Mouse (Mus musculus): Measurements from ENCODE around the gene Klhdc4. TPM values are rescaled to one million over a fixed set of nuclear protein-coding genes. Genes with fewer than 3 reads are reported as not detected.
A peak's percentile ranks its signal among the peaks of the same experiment; 100 is the strongest.

Klhdc4 gene
- polyA plus RNA-seq, 1 experiment from 2014 or later: 34.3 TPM

DNA sequence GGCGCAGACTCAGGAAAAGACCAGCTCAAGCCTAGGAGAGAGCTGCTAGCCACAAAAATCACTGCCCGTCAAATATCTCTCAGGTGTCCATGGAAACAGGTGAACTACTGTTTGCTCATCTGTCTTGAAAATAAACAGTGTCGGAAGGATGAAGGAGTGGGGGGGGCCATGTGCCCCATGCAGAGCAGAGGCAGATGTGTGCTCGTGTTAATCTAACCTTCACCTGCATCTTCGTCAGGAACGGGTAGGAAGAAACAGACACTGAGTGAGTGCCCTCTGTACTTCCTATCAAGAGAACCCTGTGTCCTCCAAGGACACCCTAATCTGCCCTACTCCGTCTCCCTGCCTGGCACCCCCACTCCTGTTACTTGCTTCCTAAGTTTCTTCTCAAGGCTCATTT, 22.3 kb upstream of the Klhdc4 start:
- WGBS: 34% methylated on average over 7 of the region's 7 CpGs
- peak overlapping the region; percentile 61; the same call in 1 of the 2 replicates for H3K4me2 ChIP-seq (ENCODE audit: low read depth, low read length)
- no peak overlapping the region for H3K4me3 ChIP-seq (replicated peaks; ENCODE audit: low read length)

GRCm38 (mm10) chr8:121850821-121851470, 21.6 kb upstream of the Klhdc4 start:
- H3K36me3 ChIP-seq (ENCODE audit: control insufficient read depth, insufficient read depth, low read length): no peaks in the 10 kb centered on the region
- peaks cover 14% of the 10 kb centered on the region for H3K4me1 ChIP-seq (ENCODE audit: control insufficient read depth, insufficient read depth, low read length)
- no peaks in the 10 kb centered on the region for H3K9me3 ChIP-seq (replicated peaks; ENCODE audit: control insufficient read depth, low read length)
- peak overlapping the region; percentile 79 for H3K9ac ChIP-seq (ENCODE audit: low read length)
- H3K27me3 ChIP-seq (ENCODE audit: control insufficient read depth, insufficient read depth, low read length): no peaks in the 10 kb centered on the region
- ATAC-seq (ENCODE audit: insufficient read depth, low FRiP score): peak; percentile 85
- peak overlapping the region; percentile 61 for H3K4me2 ChIP-seq (ENCODE audit: low read depth, low read length)
- 3% methylated on average over 24 of the region's 24 CpGs for WGBS
- peak overlapping the region; percentile 30 for H3K4me3 ChIP-seq (replicated peaks; ENCODE audit: low read length)
- H3K27ac ChIP-seq (ENCODE audit: low read length): peak overlapping the region; percentile 27; the same call in 1 of the 2 replicates

More for the DNA sequence above, 22.3 kb upstream of the Klhdc4 start:
- Histone ChIP-seq H3K9me3 (replicated peaks; ENCODE audit: control insufficient read depth, low read length) (no peaks in the 10 kb centered on the region), H3K9ac (ENCODE audit: low read length) (peak overlapping the region; percentile 64), H3K4me1 (ENCODE audit: control insufficient read depth, insufficient read depth, low read length) (peaks cover 14% of the 10 kb centered on the region), H3K27me3 (ENCODE audit: control insufficient read depth, insufficient read depth, low read length) (no peaks in the 10 kb centered on the region), H3K27ac (ENCODE audit: low read length) (no peak overlapping the region), H3K36me3 (ENCODE audit: control insufficient read depth, insufficient read depth, low read length) (no peaks in the 10 kb centered on the region)
- ATAC-seq (ENCODE audit: insufficient read depth, low FRiP score): no peak

- Histone ChIP-seq H3K27me3 (ENCODE audit: control insufficient read depth, insufficient read depth, low read length) (no peaks in the 10 kb centered on the region), H3K9ac (ENCODE audit: low read length) (peak overlapping the region; percentile 79; the same call in 1 of the 2 replicates), H3K4me3 (replicated peaks; ENCODE audit: low read length) (no peak overlapping the region), H3K4me2 (ENCODE audit: low read depth, low read length) (peak overlapping the region; percentile 61), H3K27ac (ENCODE audit: low read length) (no peak overlapping the region), H3K4me1 (ENCODE audit: control insufficient read depth, insufficient read depth, low read length) (peaks cover 14% of the 10 kb centered on the region), H3K36me3 (ENCODE audit: control insufficient read depth, insufficient read depth, low read length) (no peaks in the 10 kb centered on the region), H3K9me3 (replicated peaks; ENCODE audit: control insufficient read depth, low read length) (no peaks in the 10 kb centered on the region)
- ATAC-seq (ENCODE audit: insufficient read depth, low FRiP score): no peak
- 44% methylated on average over 12 of the region's 12 CpGs for WGBS
Observed at GRCm38 (mm10) chr8:121850436-121850820, 21.1 kb upstream of the Klhdc4 start.

- ATAC-seq (ENCODE audit: insufficient read depth, low FRiP score): no peak
- WGBS: 15% methylated on average over 6 of the region's 6 CpGs
- Histone ChIP-seq H3K9ac (ENCODE audit: low read length) (no peak overlapping the region), H3K27me3 (ENCODE audit: control insufficient read depth, insufficient read depth, low read length) (no peaks in the 10 kb centered on the region), H3K4me3 (replicated peaks; ENCODE audit: low read length) (no peak overlapping the region), H3K27ac (ENCODE audit: low read length) (no peak overlapping the region), H3K36me3 (ENCODE audit: control insufficient read depth, insufficient read depth, low read length) (no peaks in the 10 kb centered on the region), H3K4me2 (ENCODE audit: low read depth, low read length) (no peak overlapping the region), H3K9me3 (replicated peaks; ENCODE audit: control insufficient read depth, low read length) (no peaks in the 10 kb centered on the region), H3K4me1 (ENCODE audit: control insufficient read depth, insufficient read depth, low read length) (peaks cover 14% of the 10 kb centered on the region)
Observed at GRCm38 (mm10) chr8:121850018-121850417, 20.6 kb upstream of the Klhdc4 start.

GRCm38 (mm10) chr8:121849303-121849702, 19.9 kb upstream of the Klhdc4 start:
- Histone ChIP-seq H3K27me3 (ENCODE audit: control insufficient read depth, insufficient read depth, low read length) (no peaks in the 10 kb centered on the region), H3K4me1 (ENCODE audit: control insufficient read depth, insufficient read depth, low read length) (peaks cover 14% of the 10 kb centered on the region), H3K27ac (ENCODE audit: low read length) (no peak overlapping the region), H3K9me3 (replicated peaks; ENCODE audit: control insufficient read depth, low read length) (no peaks in the 10 kb centered on the region), H3K4me3 (replicated peaks; ENCODE audit: low read length) (no peak overlapping the region), H3K4me2 (ENCODE audit: low read depth, low read length) (no peak overlapping the region), H3K9ac (ENCODE audit: low read length) (no peak overlapping the region), H3K36me3 (ENCODE audit: control insufficient read depth, insufficient read depth, low read length) (no peaks in the 10 kb centered on the region)
- no peak for ATAC-seq (ENCODE audit: insufficient read depth, low FRiP score)
- WGBS: 73% methylated on average over 9 of the region's 9 CpGs

- Histone ChIP-seq H3K4me3 (replicated peaks; ENCODE audit: low read length) (no peak overlapping the region), H3K4me2 (ENCODE audit: low read depth, low read length) (no peak overlapping the region), H3K9ac (ENCODE audit: low read length) (no peak overlapping the region; the same call in 1 of the 2 replicates), H3K27me3 (ENCODE audit: control insufficient read depth, insufficient read depth, low read length) (no peaks in the 10 kb centered on the region), H3K27ac (ENCODE audit: low read length) (no peak overlapping the region), H3K4me1 (ENCODE audit: control insufficient read depth, insufficient read depth, low read length) (peaks cover 14% of the 10 kb centered on the region), H3K36me3 (ENCODE audit: control insufficient read depth, insufficient read depth, low read length) (no peaks in the 10 kb centered on the region), H3K9me3 (replicated peaks; ENCODE audit: control insufficient read depth, low read length) (no peaks in the 10 kb centered on the region)
- 56% methylated on average over 10 of the region's 10 CpGs for WGBS
- ATAC-seq (ENCODE audit: insufficient read depth, low FRiP score): no peak
Observed at GRCm38 (mm10) chr8:121848495-121848894, 19.1 kb upstream of the Klhdc4 start.

DNA sequence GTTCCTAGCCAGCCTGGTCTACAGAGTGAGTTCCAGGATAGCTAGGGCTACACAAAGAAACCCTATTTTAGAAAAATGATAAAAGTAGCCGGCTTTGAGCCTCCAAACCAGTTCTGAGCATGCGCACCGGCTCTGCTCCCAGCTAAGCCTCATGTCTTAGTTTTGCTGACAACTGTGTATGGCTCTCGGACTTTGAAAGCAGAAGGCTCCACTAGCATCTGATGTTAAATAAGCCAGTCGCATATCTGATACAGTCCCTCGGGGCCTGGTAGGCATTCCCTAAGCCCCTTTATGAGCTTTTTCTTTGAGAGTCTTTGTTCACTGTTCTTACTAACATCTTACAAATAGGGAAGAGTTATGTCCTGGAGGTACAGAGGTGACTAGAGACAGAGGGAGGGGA, 18.6 kb upstream of the Klhdc4 start:
- H3K4me2 ChIP-seq (ENCODE audit: low read depth, low read length): no peak overlapping the region

DNA sequence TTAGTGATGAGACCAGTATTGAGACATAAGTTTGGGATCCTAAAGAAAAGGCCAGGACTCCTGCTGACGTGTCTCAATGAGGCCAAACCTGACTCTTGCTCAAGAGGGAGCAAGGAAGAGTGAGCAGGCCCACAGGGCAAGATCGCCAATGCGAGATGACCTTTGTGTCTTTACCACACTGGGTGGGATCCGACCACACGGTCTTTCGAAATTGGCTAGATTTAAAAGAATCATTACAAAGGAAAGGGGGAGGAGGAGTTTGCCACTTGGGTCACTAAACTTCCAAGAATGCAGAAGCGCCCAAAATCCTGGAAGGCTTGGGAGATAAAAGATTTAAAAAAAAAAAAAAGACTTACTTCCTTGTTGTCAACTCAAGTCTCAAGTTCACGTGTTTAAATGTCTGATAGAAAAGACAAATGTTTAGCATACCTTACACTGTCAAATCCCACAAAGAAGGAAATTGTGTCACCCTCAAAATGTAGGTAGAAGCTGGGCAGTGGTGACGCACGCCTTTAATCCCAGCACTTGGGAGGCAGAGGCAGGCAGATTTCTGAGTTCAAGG, 18.0 kb upstream of the Klhdc4 start:
- H3K4me3 ChIP-seq (replicated peaks; ENCODE audit: low read length): no peak overlapping the region
- WGBS: 74% methylated on average over 10 of the region's 10 CpGs

More for the DNA sequence above, 18.6 kb upstream of the Klhdc4 start:
- Histone ChIP-seq H3K9me3 (replicated peaks; ENCODE audit: control insufficient read depth, low read length) (no peaks in the 10 kb centered on the region), H3K9ac (ENCODE audit: low read length) (no peak overlapping the region), H3K27ac (ENCODE audit: low read length) (no peak overlapping the region), H3K4me1 (ENCODE audit: control insufficient read depth, insufficient read depth, low read length) (peaks cover 14% of the 10 kb centered on the region), H3K4me3 (replicated peaks; ENCODE audit: low read length) (no peak overlapping the region), H3K36me3 (ENCODE audit: control insufficient read depth, insufficient read depth, low read length) (no peaks in the 10 kb centered on the region), H3K27me3 (ENCODE audit: control insufficient read depth, insufficient read depth, low read length) (no peaks in the 10 kb centered on the region)
- WGBS: 70% methylated on average over 6 of the region's 6 CpGs
- no peak for ATAC-seq (ENCODE audit: insufficient read depth, low FRiP score)

GRCm38 (mm10) chr8:121846815-121847214, 17.4 kb upstream of the Klhdc4 start:
- H3K4me2 ChIP-seq (ENCODE audit: low read depth, low read length): no peak overlapping the region
- H3K4me1 ChIP-seq (ENCODE audit: control insufficient read depth, insufficient read depth, low read length): peaks cover 14% of the 10 kb centered on the region
- no peaks in the 10 kb centered on the region for H3K9me3 ChIP-seq (replicated peaks; ENCODE audit: control insufficient read depth, low read length)
- no peak overlapping the region for H3K4me3 ChIP-seq (replicated peaks; ENCODE audit: low read length)
- H3K27me3 ChIP-seq (ENCODE audit: control insufficient read depth, insufficient read depth, low read length): no peaks in the 10 kb centered on the region
- no peak for ATAC-seq (ENCODE audit: insufficient read depth, low FRiP score)
- no peak overlapping the region for H3K27ac ChIP-seq (ENCODE audit: low read length)
- H3K9ac ChIP-seq (ENCODE audit: low read length): no peak overlapping the region
- no peaks in the 10 kb centered on the region for H3K36me3 ChIP-seq (ENCODE audit: control insufficient read depth, insufficient read depth, low read length)

More for the DNA sequence above, 18.0 kb upstream of the Klhdc4 start:
- ATAC-seq (ENCODE audit: insufficient read depth, low FRiP score): no peak
- Histone ChIP-seq H3K4me2 (ENCODE audit: low read depth, low read length) (no peak overlapping the region), H3K36me3 (ENCODE audit: control insufficient read depth, insufficient read depth, low read length) (no peaks in the 10 kb centered on the region), H3K27me3 (ENCODE audit: control insufficient read depth, insufficient read depth, low read length) (no peaks in the 10 kb centered on the region), H3K27ac (ENCODE audit: low read length) (no peak overlapping the region), H3K9ac (ENCODE audit: low read length) (no peak overlapping the region), H3K9me3 (replicated peaks; ENCODE audit: control insufficient read depth, low read length) (no peaks in the 10 kb centered on the region), H3K4me1 (ENCODE audit: control insufficient read depth, insufficient read depth, low read length) (peaks cover 14% of the 10 kb centered on the region)

All from stomach, embryonic 16.5 days (tissue).